Mouse (Mus musculus): ENCODE data around the gene Epdr1.

The Epdr1 gene

DNA sequence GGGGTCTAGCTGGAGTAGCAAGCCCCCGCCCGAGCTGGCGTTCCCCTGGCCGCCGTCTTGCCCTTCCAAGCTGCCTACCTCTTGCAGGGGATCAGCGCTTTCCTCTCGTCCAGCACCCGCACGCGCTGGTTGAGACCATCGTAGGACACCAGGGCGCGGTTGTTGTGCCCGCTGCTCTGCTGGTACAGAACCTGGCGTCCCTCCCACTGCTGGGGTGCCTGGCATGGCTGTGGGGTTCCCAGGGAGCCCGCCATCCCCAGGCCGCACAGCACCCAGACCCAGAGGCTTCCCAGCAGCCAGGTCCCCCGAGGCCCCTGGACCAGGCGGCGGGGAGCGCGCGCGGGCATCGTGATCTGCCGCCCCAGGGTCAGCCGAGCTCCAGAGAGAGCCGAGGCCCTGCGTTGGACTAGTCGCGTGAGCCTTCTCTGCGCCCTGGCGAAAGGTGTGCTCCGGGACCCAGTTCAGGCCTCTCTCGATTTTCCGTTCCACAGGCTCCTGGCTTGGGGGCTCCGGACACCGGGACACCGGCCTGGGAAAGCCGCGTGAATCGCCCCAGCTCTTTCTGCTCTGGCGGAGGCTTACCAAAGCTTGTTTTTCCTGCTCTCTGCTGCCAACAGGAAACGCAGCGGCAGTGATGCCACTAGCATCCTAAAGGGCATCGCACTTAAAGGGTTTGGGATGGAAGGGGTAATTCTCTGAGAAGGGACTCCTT is at the start of gene Epdr1:
TSS of gene Epdr1 (minus strand) at position 712 of the 712 bp plus-strand sequence.
- no peak for DNase-seq (ENCODE audit: low read depth, low spot score)

DNA sequence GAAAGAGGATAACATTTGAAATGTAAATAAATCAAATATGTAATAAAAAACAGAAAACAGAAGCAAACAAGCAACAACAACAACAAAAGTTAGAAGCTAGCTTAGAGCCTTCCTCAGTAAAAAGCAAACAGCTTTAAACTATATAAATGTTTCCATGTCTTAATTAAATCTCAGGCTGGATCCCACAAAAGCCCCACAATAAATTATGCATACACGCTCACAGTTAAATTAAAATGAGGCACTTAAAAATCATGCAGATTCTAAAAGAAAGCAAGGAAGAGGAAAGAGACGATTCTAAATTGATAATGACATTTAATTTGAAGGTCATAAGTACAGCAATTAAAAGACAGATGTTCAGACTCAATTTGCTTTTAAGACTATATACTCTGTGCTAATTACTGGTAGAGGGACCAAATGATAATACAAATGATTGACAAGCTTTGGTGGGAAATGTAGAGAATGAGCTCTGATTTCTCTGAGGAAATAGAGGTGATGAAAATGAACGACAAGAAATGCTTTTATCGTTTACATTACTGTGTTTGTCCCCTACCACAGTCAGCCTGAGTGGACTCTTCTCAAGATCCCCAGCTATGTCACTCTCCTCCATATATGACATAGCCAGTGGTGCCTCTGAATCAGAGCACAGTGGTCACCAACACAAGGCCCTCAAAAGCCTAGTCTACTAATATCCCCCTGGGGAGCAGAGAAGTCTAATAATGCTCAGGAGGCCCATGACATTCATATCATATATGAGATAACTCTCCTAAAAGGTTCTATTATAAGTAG is 48.8 kb upstream of the Epdr1 start:
- DNase-seq (ENCODE audit: low read depth, low spot score): no peak

DNA sequence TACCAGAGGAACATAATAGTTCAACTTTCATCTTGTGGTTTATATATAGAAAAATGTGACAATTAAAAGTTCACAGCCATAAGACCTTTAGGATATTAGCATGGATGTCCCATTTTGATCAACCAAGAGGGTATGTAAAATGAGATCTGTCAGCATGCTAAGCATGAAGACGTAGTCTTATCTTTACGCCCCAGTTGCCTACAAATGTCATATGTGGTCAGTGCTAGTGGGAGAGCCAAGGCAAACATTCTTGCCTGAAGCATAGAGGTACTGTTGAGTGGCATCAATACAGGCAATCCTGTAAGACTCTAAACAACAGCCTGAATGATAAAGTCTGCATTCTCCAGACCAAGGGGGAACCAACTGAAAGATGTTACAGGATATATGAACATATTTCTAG is 32.7 kb upstream of the Epdr1 start:
- DNase-seq (ENCODE audit: low read depth, low spot score): no peak

DNA sequence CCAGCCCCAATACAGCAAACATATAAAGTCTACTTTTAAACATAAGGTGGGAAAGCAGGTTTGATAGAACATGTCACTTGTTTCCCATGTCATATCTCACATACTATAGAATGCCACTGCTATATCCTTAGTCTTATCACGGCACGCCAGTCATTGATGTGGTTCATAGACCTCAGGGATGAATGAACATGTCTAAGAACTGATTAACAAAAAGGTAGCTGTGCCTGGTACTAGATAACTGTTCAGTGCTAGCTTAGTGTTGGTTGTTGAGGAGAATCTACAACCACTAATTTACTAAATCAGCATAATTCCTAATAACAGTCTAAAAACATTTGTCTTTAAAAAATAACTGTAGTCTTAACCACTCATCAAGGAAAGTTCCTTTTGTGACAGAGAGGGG is 30.1 kb upstream of the Epdr1 start:
- DNase-seq (ENCODE audit: low read depth, low spot score): no peak

DNA sequence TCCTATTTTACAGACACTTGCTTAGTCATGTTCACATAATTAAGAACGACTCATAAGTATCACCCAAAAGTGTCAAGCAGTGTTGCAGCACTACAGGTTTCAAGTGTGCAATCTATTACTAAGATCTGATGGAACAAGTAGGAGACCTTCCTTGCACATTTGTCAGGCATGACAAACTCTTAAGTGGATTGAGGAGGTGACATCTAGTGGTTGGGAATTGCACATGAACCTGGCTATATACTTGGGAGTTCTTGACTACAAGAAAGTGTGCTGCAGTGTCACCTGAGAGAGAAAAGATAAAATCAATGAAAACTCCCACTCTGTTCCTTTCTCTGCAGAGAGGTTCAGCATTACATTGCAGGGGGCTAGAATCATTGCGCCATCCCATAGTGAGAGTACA is 24.5 kb upstream of the Epdr1 start:
- no peak for DNase-seq (ENCODE audit: low read depth, low spot score)

DNA sequence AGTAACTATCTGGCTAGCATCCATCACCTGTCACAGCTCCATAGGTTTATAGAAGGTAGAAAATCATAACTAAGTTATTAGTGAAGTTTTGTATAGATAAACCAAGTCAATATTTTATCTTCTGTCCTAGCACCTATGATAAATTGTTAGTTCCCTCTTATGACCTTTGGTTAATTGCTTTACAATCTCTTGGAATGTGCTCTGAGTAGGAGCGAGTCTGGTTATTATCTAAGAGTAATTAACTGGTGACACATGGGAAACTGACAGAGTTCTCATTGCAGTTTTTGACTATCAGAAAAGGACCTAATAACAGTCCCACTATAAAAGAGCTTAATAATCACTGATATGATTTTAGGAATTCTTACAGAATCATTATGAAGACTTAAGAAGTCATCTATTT is 23.8 kb upstream of the Epdr1 start:
- DNase-seq (ENCODE audit: low read depth, low spot score): no peak

DNA sequence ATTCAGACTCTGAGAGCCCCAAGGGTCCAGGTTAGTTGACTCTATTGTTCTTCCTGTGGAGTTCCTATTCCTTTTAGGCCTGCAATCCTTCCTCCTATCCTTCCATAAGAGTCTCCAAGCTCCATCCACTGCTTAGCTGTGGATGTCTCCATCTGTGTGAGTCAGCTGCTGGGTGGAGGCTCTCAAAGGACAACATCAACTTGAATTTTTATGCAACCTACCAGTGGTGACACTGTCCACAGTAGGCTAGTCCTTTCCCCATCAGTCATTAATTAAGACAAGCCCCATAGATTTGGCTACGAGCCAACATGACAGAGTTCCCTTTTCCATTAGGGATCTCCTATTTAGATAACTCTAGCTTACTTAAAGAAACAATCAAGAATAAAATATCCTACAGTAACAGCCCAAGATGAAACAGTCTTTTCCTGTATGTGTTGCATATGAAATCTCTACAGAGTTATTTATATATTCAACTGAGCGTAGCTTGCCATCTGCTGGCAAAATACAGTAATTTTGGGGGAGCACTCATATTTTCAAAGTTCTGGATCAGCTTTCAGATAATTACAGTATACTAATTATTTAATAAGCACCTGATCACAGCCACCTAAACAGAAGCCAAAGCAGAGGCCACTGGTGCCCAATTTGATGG is 20.6 kb upstream of the Epdr1 start:
- no peak for DNase-seq (ENCODE audit: low read depth, low spot score)

DNA sequence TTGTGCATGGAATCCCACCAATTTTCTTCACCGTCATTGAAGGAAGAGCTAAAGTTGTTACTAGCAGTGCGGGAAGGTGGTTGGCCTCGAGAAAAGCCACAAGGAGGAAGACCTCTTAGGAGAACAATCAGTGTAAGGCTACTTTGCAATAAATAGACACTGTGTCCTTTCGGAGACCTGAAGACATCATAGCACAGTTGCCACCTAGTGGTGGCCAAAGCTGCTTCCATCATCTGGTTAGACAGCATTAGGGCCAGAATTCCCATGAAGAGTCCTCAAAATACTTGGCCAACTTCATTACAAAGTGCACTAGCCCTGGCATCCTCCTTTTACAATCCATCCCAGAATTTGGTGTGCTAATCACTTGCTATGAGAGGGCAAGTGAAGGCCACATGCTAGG is 16.4 kb upstream of the Epdr1 start:
- DNase-seq (ENCODE audit: low read depth, low spot score): no peak

DNA sequence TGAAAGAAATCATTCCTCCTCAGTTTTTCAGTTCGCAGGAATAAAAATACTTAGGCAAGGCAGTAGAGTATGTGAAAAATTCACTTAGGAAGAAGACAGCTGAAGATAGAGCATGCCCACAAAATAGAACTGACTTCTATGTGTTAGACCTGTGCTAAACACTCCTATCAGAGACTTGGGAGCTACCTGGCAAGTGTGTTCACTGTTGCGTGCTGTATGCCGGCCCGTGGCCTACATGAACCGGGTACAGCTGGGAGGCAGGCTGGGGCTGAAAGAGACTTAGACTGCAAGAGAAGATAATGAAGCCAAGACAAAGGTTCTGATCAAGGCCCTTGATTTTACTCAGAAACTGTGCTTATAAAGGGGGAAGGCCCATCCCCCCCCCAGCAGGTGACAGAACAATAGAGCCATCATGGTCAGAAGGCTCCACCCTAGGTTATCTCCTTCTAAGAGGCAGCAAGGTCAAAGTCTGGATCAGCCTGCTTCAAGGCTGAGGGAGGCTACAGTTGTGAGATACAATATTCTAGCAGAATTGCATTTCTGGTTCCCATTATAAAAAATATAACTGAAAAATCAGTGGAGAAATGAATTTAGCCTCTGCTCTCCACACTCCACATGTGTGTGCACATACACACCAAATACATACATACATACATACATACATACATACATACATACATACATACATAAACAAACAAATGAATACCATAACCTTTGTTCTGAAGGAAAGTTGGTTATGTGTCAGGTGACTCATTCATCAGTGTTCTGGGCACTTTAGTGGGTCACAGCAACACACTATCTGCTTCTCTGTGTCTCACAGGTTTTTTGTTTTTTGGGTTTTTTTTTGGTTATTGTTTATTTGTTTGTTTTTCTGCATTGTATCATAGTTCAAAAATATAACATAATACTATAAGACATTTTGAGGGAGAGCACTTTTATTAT is 11.3 kb upstream of the Epdr1 start:
- no peak for DNase-seq (ENCODE audit: low read depth, low spot score)

DNA sequence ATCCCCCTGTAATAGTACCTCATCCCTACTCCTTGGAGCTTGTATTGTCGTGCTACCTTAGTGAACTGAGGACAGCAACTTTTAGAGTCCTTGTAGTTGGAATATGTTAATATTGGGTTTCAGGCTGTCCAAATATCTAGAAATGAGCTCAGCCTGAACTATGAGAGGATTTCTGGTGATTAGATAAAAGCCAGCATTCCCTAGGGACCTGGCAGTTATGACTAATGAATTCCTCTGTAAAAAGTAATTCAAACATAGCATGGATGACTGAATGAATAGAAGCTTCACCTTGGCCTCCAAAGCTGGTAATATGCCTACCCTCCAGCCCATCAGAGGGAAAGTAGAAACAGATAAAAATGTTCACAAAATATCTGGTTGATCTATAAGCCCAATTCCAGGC is 6.7 kb upstream of the Epdr1 start:
- DNase-seq (ENCODE audit: low read depth, low spot score): no peak

DNA sequence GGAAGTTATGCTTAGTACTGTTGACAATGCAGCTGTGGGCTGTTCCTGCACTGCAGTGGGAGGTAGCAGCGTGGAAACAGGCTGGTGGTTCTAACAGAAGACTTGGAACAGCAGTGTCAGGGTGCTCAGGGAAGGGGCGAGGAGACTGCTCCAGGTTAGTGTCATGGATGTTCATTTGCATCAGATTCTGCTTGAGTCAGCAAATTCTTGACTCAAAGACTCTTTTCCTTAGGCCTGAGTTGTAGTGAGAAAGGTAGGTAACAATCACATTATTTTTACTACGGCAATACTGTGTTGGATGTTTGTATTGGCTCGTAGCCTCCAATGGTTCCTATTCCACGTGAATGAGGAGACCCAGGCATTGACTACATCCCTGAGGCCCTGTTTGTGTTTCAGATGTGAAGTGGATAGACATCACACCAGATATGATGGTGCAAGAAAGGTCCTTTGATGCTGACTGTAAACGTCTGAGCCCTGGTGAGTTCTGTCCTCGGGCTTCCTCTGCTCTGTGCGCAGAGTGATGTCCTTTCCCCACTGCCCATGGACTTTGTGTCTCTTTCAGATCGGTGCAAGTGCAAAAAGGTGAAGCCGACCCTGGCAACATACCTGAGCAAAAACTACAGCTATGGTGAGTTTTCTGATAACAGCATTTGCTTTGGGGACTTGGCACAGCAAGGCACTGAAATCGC is 5.0 kb upstream of the Epdr1 start:
- no peak for DNase-seq (ENCODE audit: low read depth, low spot score)

DNA sequence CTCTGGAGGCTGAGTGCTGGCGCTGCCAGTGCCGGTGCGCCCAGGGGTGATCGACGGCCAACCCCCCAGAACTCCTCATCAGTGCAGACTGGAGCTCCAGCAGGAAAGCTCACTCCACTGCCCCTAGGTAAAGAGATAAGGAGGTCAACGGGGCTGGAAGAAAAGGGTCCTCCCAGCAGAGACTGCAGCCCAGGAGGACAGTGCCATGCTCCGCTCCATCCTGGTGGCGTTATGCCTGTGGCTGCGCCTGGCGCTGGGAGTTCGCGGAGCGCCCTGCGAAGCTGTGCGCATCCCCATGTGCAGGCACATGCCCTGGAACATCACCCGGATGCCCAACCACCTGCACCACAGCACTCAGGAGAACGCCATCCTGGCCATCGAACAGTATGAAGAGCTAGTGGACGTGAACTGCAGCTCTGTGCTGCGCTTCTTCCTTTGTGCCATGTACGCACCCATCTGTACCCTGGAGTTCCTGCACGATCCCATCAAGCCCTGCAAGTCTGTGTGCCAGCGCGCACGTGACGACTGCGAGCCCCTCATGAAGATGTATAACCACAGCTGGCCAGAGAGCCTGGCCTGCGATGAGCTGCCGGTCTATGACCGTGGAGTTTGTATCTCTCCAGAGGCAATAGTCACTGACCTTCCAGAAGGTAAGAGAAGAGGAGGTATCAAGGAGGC is 3.6 kb upstream of the Epdr1 start:
- DNase-seq (ENCODE audit: low read depth, low spot score): no peak

DNA sequence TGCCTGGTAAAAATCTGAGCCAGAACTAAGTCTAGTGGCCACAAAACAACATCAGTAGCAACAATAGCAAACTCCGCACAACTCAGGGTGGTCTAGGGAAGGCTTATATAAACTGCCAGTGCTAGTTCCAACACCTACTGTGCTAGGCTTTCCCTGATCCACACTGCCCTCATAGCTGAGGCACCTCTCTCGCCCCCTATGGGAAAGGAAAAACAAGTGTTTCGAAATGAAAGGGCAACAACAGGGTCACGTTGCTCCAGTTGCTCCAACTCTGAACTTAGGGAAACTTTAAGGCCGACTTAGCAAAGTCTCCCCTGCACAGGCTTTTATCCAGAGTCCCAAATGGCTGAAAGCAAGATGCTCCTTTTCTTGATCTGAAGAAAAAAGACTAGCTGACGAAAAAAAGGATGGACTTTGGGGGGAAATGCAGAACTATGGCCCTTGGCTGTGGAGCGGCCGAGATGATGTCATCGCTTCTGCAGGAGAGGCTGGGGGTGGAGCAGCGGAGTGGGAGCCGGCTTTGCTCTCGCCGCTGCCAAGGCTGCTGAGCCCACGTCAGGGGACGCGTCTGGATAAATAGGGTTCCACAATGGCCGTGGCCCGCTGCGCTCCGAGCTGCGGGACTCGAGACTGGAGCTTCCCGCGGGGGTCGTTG is 3.0 kb upstream of the Epdr1 start, which contains the start of gene Sfrp4:
TSS of gene Sfrp4 (plus strand) at position 532 of the 655 bp plus-strand sequence.
- no peak for DNase-seq (ENCODE audit: low read depth, low spot score)

DNA sequence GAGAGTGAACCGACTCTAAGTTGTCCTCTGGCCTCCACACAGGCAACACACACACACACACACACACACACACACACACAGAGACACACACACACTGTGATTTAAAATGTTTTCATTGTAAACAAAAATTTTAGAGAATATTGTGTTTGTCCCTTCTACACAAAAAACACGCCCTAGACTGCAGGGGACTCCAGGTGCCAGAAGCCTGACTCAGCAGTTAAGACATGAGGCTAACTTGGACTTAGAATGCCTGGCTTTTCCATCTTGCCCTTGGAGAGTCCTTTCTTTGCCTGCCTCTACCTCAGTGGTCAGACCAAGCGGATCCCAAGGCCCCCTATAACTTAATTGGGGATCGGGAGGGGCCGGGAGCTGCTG is 899 bp downstream of the Epdr1 start:
- no peak for DNase-seq (ENCODE audit: low read depth, low spot score)

DNA sequence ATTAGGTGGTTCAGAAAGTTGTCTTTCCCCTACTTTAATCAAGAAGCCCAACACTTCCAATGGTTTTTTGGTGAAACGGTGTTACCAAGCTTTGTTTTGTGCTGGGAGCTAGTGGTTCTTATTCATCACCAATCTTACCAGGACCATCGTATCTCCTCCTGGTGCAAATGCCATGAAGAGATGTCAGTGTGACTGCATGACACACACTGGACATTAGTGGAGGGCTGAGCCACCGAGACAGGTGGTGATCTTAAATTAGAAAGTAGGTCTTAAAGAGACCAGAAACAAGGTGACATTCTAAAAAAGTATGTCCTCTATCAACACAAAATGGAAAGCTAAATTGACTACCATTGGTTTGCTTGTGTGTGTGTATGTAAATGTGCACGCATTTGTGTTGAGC is 1.6 kb downstream of the Epdr1 start:
- DNase-seq (ENCODE audit: low read depth, low spot score): no peak

DNA sequence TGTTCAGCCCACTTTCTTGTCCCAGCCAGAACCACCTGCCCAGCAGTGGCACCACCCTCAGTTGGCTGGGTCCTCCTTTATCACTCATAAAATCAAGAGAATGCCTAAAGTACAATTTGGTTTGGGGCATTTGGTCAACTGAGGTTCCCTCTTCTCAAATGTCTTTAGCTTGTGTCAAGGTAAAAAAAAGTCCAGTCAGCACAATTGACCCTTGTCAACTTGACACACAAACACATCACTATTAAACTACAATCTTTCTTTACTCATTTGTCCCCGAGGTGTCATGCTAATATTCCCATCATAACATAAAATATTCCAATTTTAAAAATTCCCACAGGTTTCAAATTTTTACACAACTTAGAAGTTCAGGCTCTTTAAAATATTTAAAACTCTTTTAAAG is 5.4 kb downstream of the Epdr1 start:
- DNase-seq (ENCODE audit: low read depth, low spot score): no peak

DNA sequence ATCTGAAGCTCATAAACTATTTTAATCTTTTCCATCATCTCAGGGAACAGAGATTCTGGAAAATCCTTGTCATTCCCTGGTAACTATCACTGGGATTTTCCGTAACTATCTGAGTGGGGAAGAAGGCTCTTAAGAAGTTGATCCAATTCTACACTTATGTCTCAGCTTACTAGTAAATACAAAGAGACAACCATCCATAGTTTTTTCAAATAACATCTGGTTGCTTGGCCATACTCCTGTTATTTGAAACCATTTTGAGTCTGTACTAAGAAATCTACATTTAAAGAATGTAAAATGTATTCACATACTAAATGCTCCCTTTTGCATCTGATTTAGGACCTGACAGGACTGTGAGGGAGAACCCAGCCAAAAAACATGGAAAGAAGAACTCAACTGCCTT is 6.3 kb downstream of the Epdr1 start:
- no peak for DNase-seq (ENCODE audit: low read depth, low spot score)

DNA sequence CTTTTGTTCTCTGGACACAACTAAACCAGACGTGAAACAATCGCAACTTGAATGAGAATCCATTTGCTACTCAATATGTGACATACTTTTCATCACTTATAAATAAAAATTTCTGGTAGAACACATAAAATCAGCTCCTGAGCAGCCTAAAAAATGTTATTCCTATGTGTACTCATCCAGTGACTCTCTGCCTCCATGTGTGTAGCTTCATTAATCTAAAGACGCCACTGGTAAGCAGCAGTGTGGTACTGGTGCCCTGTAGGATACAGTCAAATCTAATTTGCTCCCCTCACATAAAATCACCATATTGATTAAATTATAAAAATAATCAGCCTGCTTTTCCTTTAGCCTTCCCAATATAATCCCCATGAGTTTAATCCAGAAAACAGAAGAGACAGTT is 6.8 kb downstream of the Epdr1 start:
- no peak for DNase-seq (ENCODE audit: low read depth, low spot score)

DNA sequence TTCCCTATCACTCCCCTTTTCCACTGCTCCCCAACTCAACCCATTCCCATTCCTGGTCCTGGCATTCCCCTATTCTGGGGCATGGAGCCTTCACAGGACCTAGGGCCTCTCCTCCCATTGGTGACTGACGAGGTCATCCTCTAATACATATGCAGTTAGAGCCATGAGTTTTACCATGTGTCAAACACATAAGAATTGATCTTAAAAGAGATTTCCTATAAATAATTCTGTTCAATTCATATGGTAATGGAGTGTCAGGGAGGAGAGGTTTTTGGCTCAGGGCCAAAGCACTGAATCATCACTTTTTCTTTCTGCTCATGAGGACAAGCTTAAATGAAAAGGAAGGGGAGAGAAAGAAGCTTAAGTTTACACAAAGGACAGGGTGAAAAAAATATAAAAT is 7.4 kb downstream of the Epdr1 start:
- DNase-seq (ENCODE audit: low read depth, low spot score): no peak

DNA sequence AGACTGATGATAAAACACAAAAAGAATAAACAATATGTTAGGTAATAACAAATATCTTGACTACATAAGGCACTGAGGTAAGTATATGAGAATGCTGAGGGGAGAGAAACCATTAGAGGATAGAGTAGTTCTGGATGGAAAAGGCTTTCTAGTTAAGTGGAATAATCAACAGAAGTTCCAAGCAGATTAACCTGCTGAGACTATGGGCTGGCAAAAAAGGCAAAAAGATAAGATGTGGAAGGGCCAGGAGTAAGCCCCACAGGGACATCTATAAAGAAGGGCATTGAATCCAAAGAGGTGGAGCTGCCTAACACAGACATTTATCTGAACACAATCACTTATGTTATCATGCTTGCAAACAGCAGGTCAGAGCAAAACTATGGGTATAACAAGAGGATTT is 11.6 kb downstream of the Epdr1 start:
- no peak for DNase-seq (ENCODE audit: low read depth, low spot score)
